Mouse (Mus musculus): ENCODE results near the gene Pot1b.

DNA sequence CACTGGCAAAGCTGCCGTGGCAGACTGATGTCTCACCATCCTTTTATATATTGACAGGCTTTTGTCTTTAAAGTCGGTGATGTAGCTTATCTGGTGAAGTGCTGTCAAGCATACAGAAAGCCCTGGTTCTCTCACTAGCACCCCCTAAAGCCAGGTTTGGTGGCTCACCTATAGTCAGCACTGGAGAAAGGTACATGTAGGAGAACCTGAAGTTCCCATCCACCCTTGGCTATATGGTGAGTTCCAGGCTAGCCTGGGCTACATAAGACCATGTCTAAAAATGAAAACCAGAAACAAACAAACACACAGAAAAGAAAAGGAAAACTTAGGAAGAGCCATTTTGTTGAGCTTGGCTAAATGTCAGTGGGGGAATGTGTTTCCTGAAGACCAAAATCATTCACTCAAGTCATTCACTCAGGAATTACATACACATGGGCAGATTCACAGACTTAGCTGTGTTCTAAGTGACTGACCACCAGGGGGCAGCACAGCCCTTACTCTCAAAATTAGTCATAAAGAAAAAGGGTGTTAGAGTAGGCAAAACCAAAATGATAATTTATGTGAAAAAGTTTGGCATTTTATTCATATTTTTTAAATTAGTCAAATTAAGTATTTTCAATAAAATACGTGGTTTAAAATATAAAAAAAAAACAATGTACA lies 10.1 kb downstream of the Pot1b start:
- TF ChIP-seq GATA1 (IDR thresholded peaks at IDR 0.05; ENCODE audit: borderline replicate concordance, low read length) (no peak), FLI1 (IDR thresholded peaks at IDR 0.05; ENCODE audit: low read length) (no peak)
